ENCODE assay signal across 20 mouse cellular contexts in the genomic region with DNA sequence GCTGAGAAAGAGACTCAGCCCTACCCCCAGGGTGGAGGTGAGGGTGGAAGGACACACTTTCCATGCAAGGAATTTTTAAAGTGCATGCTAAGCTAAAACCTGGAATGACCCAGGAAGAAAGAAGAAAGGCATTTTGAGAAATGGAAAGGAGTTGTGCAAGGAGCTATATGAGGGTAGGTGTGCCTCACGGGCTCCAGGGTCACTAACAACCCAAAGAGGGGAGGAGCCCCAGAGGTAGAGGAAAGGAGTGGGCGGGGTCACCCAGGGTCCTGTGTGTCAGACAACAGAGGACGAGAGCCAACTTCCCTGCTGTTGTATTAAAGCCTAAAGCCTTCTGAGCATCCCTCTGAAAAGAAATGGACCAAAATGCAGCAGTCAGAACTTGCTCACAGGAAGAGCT.
"Had no signal": no experiment of that assay in that cellular context is flagged by ENCODE, and none has a peak within 500 bp of the region (broad histone marks: within the 10 kb centered on the region; RNA-seq: fewer than 3 reads in every experiment).

No protein-coding gene starts in this region.

- H3K36me3 ChIP-seq: heart, embryonic 13.5 days; heart, embryonic 15.5 days; hindbrain, embryonic 13.5 days; hindbrain, embryonic 15.5 days; limb, embryonic 13.5 days; limb, embryonic 15.5 days had no signal

- H3K27me3 ChIP-seq: hindbrain, embryonic 13.5 days; hindbrain, embryonic 15.5 days; limb, embryonic 13.5 days; limb, embryonic 15.5 days had no signal

- H3K4me1 ChIP-seq: heart, embryonic 13.5 days; heart, embryonic 15.5 days; hindbrain, embryonic 13.5 days; hindbrain, embryonic 15.5 days; limb, embryonic 13.5 days; limb, embryonic 15.5 days had no signal

- H3K4me2 ChIP-seq: heart, embryonic 11.5 days; heart, embryonic 13.5 days; heart, embryonic 15.5 days; hindbrain, embryonic 13.5 days; hindbrain, embryonic 15.5 days; limb, embryonic 13.5 days; limb, embryonic 15.5 days had no signal

- DNase-seq: forebrain, postnatal 0 days; gastrocnemius, postnatal 25 days; heart, adult 18-20 months; heart, postnatal 14 days; heart, postnatal 36 days; kidney, adult 18-20 months; kidney, adult 8-10 months; kidney, postnatal 10 days; kidney, postnatal 36 days; layer of hippocampus, adult 9-11 months; layer of hippocampus, postnatal 36 days; left cerebral cortex, postnatal 4 days had no signal

- H3K9me3 ChIP-seq: heart, embryonic 15.5 days; hindbrain, embryonic 13.5 days; hindbrain, embryonic 15.5 days; limb, embryonic 13.5 days; limb, embryonic 15.5 days had no signal

- ATAC-seq: forebrain, postnatal 0 days; hindbrain, postnatal 0 days had no signal

- H3K9ac ChIP-seq: forebrain, postnatal 0 days; heart, embryonic 13.5 days; heart, embryonic 15.5 days; hindbrain, embryonic 13.5 days; hindbrain, embryonic 15.5 days; limb, embryonic 13.5 days; limb, embryonic 15.5 days had no signal

- H3K27ac ChIP-seq: heart, embryonic 13.5 days; hindbrain, embryonic 13.5 days; hindbrain, embryonic 15.5 days; hindbrain, postnatal 0 days; limb, embryonic 13.5 days; limb, embryonic 15.5 days had no signal

- H3K4me3 ChIP-seq: heart, embryonic 13.5 days; heart, embryonic 15.5 days; hindbrain, embryonic 13.5 days; hindbrain, embryonic 15.5 days; limb, embryonic 13.5 days; limb, embryonic 15.5 days had no signal
